Mouse (Mus musculus) embryonic facial prominence, embryonic 13.5 days (tissue): ENCODE measurements around the gene Kank4. TPM values are rescaled to one million over a fixed set of nuclear protein-coding genes. Genes with fewer than 3 reads are reported as not detected.
"Not testable (repeated sequence)": the region's sequence is repeated elsewhere in the genome, so short reads cannot be mapped to it uniquely, and the experiment has no call there.

Experiments
- ATAC-seq: fragments of 200-750 bp; cut with Nextera tagmentation; 2 replicates; pipeline ENCODE4 v1.8.0; 2017; ENCODE audit warnings: low read depth; ENCODE audit not compliant: insufficient number of reproducible peaks, insufficient read depth, low FRiP score, low TSS enrichment
- H3K27ac ChIP-seq: fragments of 300-500 bp; sonication (generic); 2 replicates; pipeline ENCODE4 v1.5.1; 2015; ENCODE audit warnings: moderate library complexity, mild to moderate bottlenecking, inconsistent platforms
- H3K27me3 ChIP-seq: fragments of 300-500 bp; sonication (generic); 2 replicates; pipeline ENCODE4 v1.6.1; 2015; ENCODE audit warnings: mild to moderate bottlenecking, inconsistent platforms
- H3K36me3 ChIP-seq: fragments of 300-500 bp; sonication (generic); 2 replicates; pipeline ENCODE4 v1.6.1; 2015; ENCODE audit warnings: mild to moderate bottlenecking, inconsistent platforms
- H3K4me1 ChIP-seq: fragments of 300-500 bp; sonication (generic); 2 replicates; pipeline ENCODE4 v1.6.1; 2015; ENCODE audit warnings: inconsistent platforms
- H3K4me2 ChIP-seq: fragments of 300-500 bp; sonication (generic); 2 replicates; pipeline ENCODE4 v1.6.1; 2015; ENCODE audit warnings: moderate library complexity, mild to moderate bottlenecking, inconsistent platforms
- H3K4me3 ChIP-seq: fragments of 300-500 bp; sonication (generic); 2 replicates; pipeline ENCODE4 v1.5.1; 2015; ENCODE audit warnings: mild to moderate bottlenecking, inconsistent platforms
- H3K9ac ChIP-seq: fragments of 300-500 bp; sonication (generic); 2 replicates; pipeline ENCODE4 v1.6.1; 2015; ENCODE audit warnings: mild to moderate bottlenecking, inconsistent platforms
- H3K9me3 ChIP-seq: fragments of 300-500 bp; sonication (generic); 2 replicates; pipeline ENCODE4 v1.6.1; 2016; ENCODE audit warnings: inconsistent platforms
- WGBS: fragments of 180-500 bp; shearing (Covaris S2); methylation state at CpG from one replicate; pipeline ENCODE4 v1.1.7; 2015; ENCODE audit warnings: mixed read lengths; 5-methylcytosine and 5-hydroxymethylcytosine counted together
- polyA plus RNA-seq: library from polyadenylated mRNA; unstranded; fragments of >200 nt; fragmentation: Nextera tagmentation; extraction: Ambion mirVana; gene quantifications from 2 replicates; pipeline ENCODE4 v1.2.1, GENCODE M21; 2015

Kank4 gene
- polyA plus RNA-seq = 3.2 and 3.4 TPM in 2 replicates

DNA sequence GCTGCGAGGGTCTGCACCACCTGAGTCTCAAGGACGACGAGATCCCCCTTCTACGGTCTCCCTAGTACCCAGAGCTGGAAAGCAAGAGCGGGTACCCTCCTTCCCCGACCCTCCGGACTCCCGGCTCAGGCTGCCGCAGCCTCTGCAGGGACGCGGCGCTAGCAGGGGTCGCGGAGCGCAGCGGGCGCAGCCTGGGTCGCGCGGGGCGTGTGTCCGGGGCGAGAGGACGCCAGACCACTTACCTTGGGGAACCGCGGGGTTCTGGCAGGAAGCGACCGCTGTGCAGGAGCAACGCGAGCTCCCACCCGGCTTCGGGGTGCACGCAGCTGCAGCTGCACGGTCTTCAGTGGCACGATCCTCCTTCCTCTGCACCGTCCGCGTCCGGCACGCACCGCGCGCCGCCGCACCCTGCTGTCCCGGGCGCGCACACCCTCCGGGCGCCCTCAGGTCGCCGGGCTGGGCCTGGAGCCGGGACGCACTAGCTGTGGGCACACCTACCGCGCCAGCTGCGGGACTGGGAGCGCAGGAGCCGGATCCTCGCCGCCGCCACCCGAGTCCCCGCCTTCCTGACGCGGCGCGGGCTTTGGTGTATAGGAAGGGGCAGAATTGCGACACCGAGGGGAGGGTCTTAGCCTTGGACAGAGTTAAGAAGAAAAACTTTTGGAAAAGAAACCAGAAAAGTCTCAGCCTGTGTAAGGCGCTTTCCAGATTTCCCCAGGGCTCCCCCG lies at the start of gene Kank4:
Gene Kank4 (minus strand): TSS at position 354 of the 728 bp plus-strand sequence.
- peaks cover 43% of the 10 kb centered on the region for H3K4me1 ChIP-seq
- ATAC-seq = peak; percentile 82
- under 1% methylated on average over 68 of the region's 72 CpGs for WGBS

GRCm38 (mm10) chr4:98865386-98866237 lies 48.3 kb upstream of the Kank4 start:
- no peak for ATAC-seq
- peaks cover 3% of the 10 kb centered on the region; the same call in 1 of the 2 replicates for H3K4me1 ChIP-seq
- WGBS = 40% methylated on average over 14 of the region's 14 CpGs
- no peak overlapping the region for H3K4me3 ChIP-seq
- no peaks in the 10 kb centered on the region for H3K27me3 ChIP-seq
- no peaks in the 10 kb centered on the region for H3K36me3 ChIP-seq
- H3K9me3 ChIP-seq = 0 out of 2 replicates have a peak, but pooled peaks cover 6% of the 10 kb centered on the region
- H3K4me2 ChIP-seq = peak overlapping the region; percentile 30
- no peak overlapping the region for H3K9ac ChIP-seq
- H3K27ac ChIP-seq = peak overlapping the region; percentile 71

More for the DNA sequence above, at the start of gene Kank4:
- H3K9me3 ChIP-seq = no peaks in the 10 kb centered on the region
- H3K4me3 ChIP-seq = peak within 1 kb of the TSS; percentile 78
- H3K27me3 ChIP-seq = peaks cover 4% of the 10 kb centered on the region; the same call in 1 of the 2 replicates
- peak within 1 kb of the TSS; percentile 88 for H3K9ac ChIP-seq
- peak within 1 kb of the TSS; percentile 79 for H3K27ac ChIP-seq
- H3K4me2 ChIP-seq = peak within 1 kb of the TSS; percentile 84
- H3K36me3 ChIP-seq = no peaks in the 10 kb centered on the region

- Histone ChIP-seq H3K4me1 (peaks cover 3% of the 10 kb centered on the region; the same call in 1 of the 2 replicates), H3K27me3 (no peaks in the 10 kb centered on the region), H3K36me3 (no peaks in the 10 kb centered on the region), H3K4me3 (no peak overlapping the region), H3K4me2 (no peak overlapping the region), H3K9me3 (peaks cover 10% of the 10 kb centered on the region; the same call in 1 of the 2 replicates), H3K27ac (0 out of 2 replicates have a peak overlapping the region, but pooled peaks have one; percentile 11), H3K9ac (no peak overlapping the region)
- ATAC-seq = no peak
- 73% methylated on average over 3 of the region's 3 CpGs for WGBS
Observed at GRCm38 (mm10) chr4:98864546-98864945, 47.2 kb upstream of the Kank4 start.

DNA sequence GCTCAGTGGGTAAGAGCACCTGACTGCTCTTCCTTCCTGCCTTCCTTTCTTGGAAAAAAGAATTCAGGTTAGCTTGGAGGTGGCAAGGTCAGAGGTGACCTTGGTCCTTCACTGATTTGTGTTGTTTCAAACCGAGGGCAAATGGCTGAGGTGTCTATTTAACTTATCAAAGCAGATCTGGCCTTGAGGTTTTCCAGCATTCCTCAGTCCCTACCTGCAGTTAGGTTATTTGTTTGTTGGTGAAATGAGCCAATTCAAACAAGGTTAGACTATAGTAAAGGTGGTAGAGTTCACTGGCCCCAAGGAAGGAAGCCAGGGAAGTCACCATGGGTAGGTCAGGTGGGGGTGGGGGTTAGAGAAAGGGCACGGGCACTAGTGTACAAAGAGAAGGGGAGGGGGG lies 46.8 kb upstream of the Kank4 start:
- H3K9me3 ChIP-seq = peaks cover 11% of the 10 kb centered on the region; the same call in 1 of the 2 replicates
- no peak overlapping the region for H3K27ac ChIP-seq
- no peak overlapping the region for H3K4me2 ChIP-seq
- no peak for ATAC-seq
- peaks cover 3% of the 10 kb centered on the region; the same call in 1 of the 2 replicates for H3K4me1 ChIP-seq
- 41% methylated on average over 1 of the region's 2 CpGs for WGBS
- no peaks in the 10 kb centered on the region for H3K27me3 ChIP-seq
- no peak overlapping the region for H3K4me3 ChIP-seq
- no peak overlapping the region for H3K9ac ChIP-seq
- H3K36me3 ChIP-seq = no peaks in the 10 kb centered on the region

DNA sequence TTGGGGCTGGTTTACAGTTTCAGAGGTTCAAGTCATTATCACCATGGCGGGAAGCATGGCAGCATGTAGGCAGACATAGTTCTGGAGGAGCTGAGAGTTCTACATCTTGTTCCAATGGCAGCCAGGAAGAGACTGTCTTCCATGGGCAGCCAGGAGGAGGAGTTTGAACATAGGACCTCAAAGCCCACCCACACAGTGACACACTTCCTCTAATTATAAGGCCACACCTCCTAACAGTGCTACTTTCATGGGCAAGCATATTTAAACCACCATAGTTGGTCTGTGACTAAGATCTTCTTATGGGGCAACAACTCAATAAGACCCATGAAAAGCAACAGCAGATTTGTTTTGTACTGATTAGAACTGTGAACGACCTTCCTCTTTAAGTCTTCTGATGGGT lies 46.1 kb upstream of the Kank4 start:
- no peaks in the 10 kb centered on the region for H3K36me3 ChIP-seq
- H3K4me1 ChIP-seq = peaks cover 3% of the 10 kb centered on the region; the same call in 1 of the 2 replicates
- WGBS = 88% methylated on average over 2 of the region's 2 CpGs
- H3K27me3 ChIP-seq = no peaks in the 10 kb centered on the region
- ATAC-seq = no peak
- H3K27ac ChIP-seq = no peak overlapping the region
- H3K4me3 ChIP-seq = no peak overlapping the region
- H3K4me2 ChIP-seq = no peak overlapping the region
- peaks cover 11% of the 10 kb centered on the region; the same call in 1 of the 2 replicates for H3K9me3 ChIP-seq
- no peak overlapping the region for H3K9ac ChIP-seq

- Histone ChIP-seq H3K27me3 (no peaks in the 10 kb centered on the region), H3K36me3 (no peaks in the 10 kb centered on the region), H3K9me3 (peaks cover 5% of the 10 kb centered on the region; the same call in 1 of the 2 replicates), H3K9ac (no peak overlapping the region), H3K4me1 (0 out of 2 replicates have a peak, but pooled peaks cover 7% of the 10 kb centered on the region), H3K4me2 (no peak overlapping the region), H3K27ac (peak overlapping the region; percentile 64; the same call in 1 of the 2 replicates), H3K4me3 (no peak overlapping the region)
- no peak for ATAC-seq
- WGBS = 47% methylated on average over 4 of the region's 4 CpGs
Observed at GRCm38 (mm10) chr4:98858151-98858855, 41.0 kb upstream of the Kank4 start.

DNA sequence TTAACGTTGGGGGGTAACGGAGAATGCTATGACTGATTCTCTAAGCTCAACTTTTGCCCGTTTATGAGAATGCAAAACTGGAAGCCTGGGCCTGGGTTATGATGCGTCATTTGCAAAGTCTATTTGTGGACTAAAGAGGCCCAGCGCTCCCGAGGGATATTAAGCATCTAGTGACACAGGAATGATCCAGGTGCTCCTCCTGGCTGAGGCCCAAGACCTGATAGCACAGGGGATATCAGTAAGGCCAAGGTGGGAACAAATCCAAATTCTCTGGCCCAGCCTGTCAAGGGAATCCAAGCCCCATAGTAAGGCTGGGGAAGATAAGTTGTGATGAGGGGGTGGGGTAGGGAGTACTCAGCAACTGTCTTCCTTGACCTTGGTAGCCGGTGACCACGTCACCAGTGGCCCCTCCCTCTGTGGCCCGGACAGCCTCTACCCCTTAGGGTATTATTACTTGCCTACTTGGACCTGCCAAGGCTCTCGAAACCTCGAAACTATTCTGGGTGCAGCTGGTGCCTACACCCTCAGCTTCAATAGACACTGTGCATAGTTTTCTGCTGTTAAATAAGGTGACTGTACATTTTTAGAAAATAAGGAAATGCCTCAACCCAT lies 39.8 kb upstream of the Kank4 start:
- Histone ChIP-seq H3K4me1 (0 out of 2 replicates have a peak, but pooled peaks cover 7% of the 10 kb centered on the region), H3K27ac (peak overlapping the region; percentile 39; the same call in 1 of the 2 replicates), H3K4me3 (no peak overlapping the region), H3K4me2 (no peak overlapping the region), H3K27me3 (no peaks in the 10 kb centered on the region), H3K9me3 (peaks cover 5% of the 10 kb centered on the region; the same call in 1 of the 2 replicates), H3K9ac (no peak overlapping the region), H3K36me3 (no peaks in the 10 kb centered on the region)
- no peak for ATAC-seq
- WGBS = 69% methylated on average over 11 of the region's 11 CpGs

DNA sequence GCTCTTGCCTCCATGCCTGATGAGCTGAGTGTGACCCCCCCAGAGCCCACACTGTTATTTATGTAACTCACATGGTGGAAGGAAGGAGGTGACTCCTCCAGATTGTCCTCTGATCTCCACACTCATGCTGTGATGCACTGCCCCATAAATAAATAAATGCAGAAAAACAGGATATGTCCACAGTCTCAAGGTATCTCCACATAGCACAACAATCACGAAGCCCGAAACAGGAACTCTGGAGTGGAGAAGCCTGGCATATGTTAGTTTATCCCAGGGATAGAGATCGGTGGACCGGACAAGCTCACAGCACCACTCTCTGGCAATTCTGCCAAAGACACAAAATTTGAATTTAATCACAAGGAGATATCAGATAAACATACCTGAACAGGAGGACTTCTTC lies 36.6 kb upstream of the Kank4 start:
- no peaks in the 10 kb centered on the region for H3K9me3 ChIP-seq
- H3K4me3 ChIP-seq = no peak overlapping the region
- H3K9ac ChIP-seq = no peak overlapping the region
- ATAC-seq = no peak
- no peaks in the 10 kb centered on the region for H3K36me3 ChIP-seq
- H3K27ac ChIP-seq = no peak overlapping the region
- 0 out of 2 replicates have a peak, but pooled peaks cover 7% of the 10 kb centered on the region for H3K4me1 ChIP-seq
- WGBS = 92% methylated on average over 4 of the region's 4 CpGs
- H3K27me3 ChIP-seq = no peaks in the 10 kb centered on the region
- H3K4me2 ChIP-seq = no peak overlapping the region

DNA sequence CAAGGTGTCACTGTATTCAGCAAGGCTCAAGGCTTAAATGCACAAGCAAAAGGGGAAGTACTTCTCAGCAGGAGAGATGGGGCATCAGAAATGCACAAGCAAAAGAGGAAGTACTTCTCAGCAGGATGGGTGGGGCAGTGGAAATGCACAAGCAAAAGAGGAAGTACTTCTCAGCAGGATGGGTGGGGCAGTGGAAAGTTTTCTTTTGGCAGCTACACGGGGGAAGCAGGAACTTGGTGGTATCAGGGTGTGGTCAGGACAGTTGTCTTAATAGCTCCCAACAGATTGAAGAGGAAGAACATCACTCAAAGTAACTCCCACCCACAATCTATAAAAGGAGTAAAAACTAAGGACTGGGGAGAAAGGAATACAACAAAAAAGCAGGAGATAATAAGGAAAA lies 33.1 kb upstream of the Kank4 start:
- not testable (repeated sequence) for H3K27me3 ChIP-seq, H3K4me3 ChIP-seq, H3K9me3 ChIP-seq, H3K27ac ChIP-seq, H3K36me3 ChIP-seq, H3K9ac ChIP-seq, H3K4me2 ChIP-seq, ATAC-seq
- peaks cover 17% of the 10 kb centered on the region for H3K4me1 ChIP-seq
- 90% methylated on average over 1 of the region's 1 CpGs for WGBS

DNA sequence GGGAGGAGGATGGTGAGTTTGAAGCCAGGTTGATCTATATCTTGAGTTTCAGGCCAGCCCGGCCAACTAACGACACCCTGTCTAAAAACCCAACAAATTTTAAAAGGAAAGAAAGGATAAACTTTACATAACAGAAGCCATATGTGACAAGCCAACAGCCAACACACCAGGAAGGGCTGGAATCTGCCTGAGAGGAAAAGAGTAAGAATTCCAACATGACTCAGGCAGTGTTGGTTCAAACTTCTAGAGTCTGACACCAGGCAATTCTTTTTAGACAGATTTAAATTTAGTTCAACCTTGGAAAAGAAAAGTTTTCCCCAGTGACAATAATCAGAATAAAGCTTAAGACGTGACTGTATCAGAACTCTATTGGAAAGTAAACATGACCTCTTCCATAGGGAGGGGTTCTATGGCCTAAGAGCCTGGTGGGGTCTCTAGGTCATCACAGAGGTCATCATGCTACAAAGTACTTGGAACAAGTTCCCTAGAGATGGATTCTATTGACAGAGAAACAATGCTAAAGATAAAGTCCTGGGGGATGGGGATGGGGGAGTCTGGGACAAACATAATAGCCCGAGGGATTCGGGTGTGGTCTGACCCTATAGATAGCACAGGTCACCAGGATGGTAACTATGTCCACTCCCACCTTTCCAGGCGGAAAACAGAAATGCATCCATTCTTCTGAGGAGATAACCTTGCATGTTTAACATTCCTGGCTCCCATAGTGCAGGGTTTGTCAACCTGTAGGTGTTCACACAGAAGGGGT lies 30.0 kb upstream of the Kank4 start:
- ATAC-seq = no peak
- H3K4me1 ChIP-seq = peaks cover 17% of the 10 kb centered on the region
- H3K27ac ChIP-seq = no peak overlapping the region
- H3K4me3 ChIP-seq = no peak overlapping the region
- no peaks in the 10 kb centered on the region for H3K9me3 ChIP-seq
- H3K27me3 ChIP-seq = no peaks in the 10 kb centered on the region
- no peak overlapping the region for H3K9ac ChIP-seq
- WGBS = 50% methylated on average over 6 of the region's 6 CpGs
- H3K36me3 ChIP-seq = no peaks in the 10 kb centered on the region
- no peak overlapping the region for H3K4me2 ChIP-seq
